Mouse (Mus musculus) cerebellum, adult 9-11 months (tissue): ENCODE results near the gene Ubash3b.

Source experiments
- DNase-seq: peaks from one replicate; pipeline ENCODE4 v3.0.0; 2022

The Ubash3b gene

GRCm38 (mm10) chr9:41161413-41161812, at the start of gene Ubash3b:
Gene Ubash3b (minus strand): TSS chr9:41161697.
- DNase-seq: peak; percentile 11

- DNase-seq: peak; percentile 95
These were observed 45.9 kb upstream of the Ubash3b start for GRCm38 (mm10) chr9:41207130-41208104.

- peak; percentile 52 for DNase-seq
These were observed 45.2 kb upstream of the Ubash3b start for GRCm38 (mm10) chr9:41206717-41207116.

- peak; percentile 34 for DNase-seq
These were observed 43.8 kb upstream of the Ubash3b start for GRCm38 (mm10) chr9:41205267-41205666.

GRCm38 (mm10) chr9:41199456-41200252, 38.2 kb upstream of the Ubash3b start:
- DNase-seq: peak; percentile 68

- peak; percentile 96 for DNase-seq
These were observed 37.2 kb upstream of the Ubash3b start for GRCm38 (mm10) chr9:41198501-41199265.

- no peak for DNase-seq
These were observed 34.3 kb upstream of the Ubash3b start for GRCm38 (mm10) chr9:41195742-41196311.

GRCm38 (mm10) chr9:41191651-41192210, 30.2 kb upstream of the Ubash3b start:
- no peak for DNase-seq

- peak; percentile 93 for DNase-seq
These were observed 29.4 kb upstream of the Ubash3b start for GRCm38 (mm10) chr9:41190745-41191482.

- no peak for DNase-seq
These were observed 26.4 kb upstream of the Ubash3b start for GRCm38 (mm10) chr9:41187939-41188338.

GRCm38 (mm10) chr9:41187498-41187897, 26.0 kb upstream of the Ubash3b start:
- no peak for DNase-seq

GRCm38 (mm10) chr9:41185331-41185730, 23.8 kb upstream of the Ubash3b start:
- DNase-seq: no peak

- DNase-seq: peak; percentile 86
These were observed 21.1 kb upstream of the Ubash3b start for GRCm38 (mm10) chr9:41182550-41182949.

- DNase-seq: peak; percentile 51
These were observed 20.3 kb upstream of the Ubash3b start for GRCm38 (mm10) chr9:41181803-41182202.

- no peak for DNase-seq
These were observed 19.9 kb upstream of the Ubash3b start for GRCm38 (mm10) chr9:41181372-41181771.

GRCm38 (mm10) chr9:41179056-41179455, 17.6 kb upstream of the Ubash3b start:
- DNase-seq: no peak

- DNase-seq: no peak
These were observed 11.7 kb upstream of the Ubash3b start for GRCm38 (mm10) chr9:41173158-41173557.

- DNase-seq: no peak
These were observed 10.9 kb upstream of the Ubash3b start for GRCm38 (mm10) chr9:41172426-41172825.

GRCm38 (mm10) chr9:41170026-41170425, 8.5 kb upstream of the Ubash3b start:
- DNase-seq: no peak

GRCm38 (mm10) chr9:41168656-41169055, 7.2 kb upstream of the Ubash3b start:
- no peak for DNase-seq

- DNase-seq: no peak
These were observed 6.7 kb upstream of the Ubash3b start for GRCm38 (mm10) chr9:41168206-41168605.
